Mouse (Mus musculus): ENCODE results near the gene Itpr2. TPM values are rescaled to one million over a fixed set of nuclear protein-coding genes. Genes with fewer than 3 reads are reported as not detected.

Itpr2 gene
- polyA plus RNA-seq, 1 experiment from 2014 or later = 19.4 TPM

DNA sequence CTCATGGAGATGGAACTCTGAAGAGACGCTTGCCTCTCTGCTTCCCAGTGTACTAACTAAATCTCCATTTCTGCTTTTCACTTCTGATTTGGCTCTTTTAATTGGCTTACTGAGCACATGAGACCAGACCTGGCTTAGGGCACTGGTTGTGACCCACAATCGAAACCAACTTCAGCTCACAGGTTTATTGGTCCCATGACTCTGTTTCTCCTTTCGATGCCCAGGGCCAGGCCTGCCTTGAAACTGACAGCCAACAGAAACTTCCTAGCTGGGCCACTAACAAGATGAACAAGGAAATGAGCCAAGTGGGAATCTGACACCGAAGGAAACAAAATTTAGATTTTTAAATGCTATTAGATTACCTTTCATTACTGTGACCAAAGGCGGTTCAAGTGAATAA lies 105.8 kb downstream of the Itpr2 start:
- DNase-seq (ENCODE audit: low spot score) = no peak
- H3K9me3 ChIP-seq = no peaks in the 10 kb centered on the region
- WGBS = 87% methylated on average over 5 of the region's 5 CpGs
- H3K27me3 ChIP-seq (ENCODE audit: insufficient read depth, poor library complexity, severe bottlenecking) = no peaks in the 10 kb centered on the region
- no peak overlapping the region for H3K4me3 ChIP-seq
- no peak overlapping the region for H3K27ac ChIP-seq
- H3K4me1 ChIP-seq = 0 out of 2 replicates have a peak, but pooled peaks cover 2% of the 10 kb centered on the region
- peaks cover 25% of the 10 kb centered on the region; the same call in 1 of the 2 replicates for H3K36me3 ChIP-seq

DNA sequence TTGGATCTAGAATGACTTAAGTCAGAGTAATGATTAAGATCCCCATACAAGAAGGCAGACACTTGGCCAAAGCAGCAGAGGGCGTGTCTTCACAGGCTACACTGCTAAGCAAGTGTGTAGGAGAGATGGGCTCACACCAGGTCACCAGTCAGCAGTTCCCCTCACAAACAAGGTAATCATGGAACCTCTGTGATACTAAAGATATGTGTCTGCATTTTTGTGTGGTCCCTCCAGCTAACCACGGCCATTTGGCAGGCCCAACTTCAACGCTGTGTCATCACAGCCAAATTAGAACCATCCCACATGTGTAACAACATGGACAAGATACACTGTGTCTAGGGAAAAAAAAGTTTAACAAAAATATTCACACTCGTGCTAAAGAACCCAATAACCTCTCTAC lies 106.4 kb downstream of the Itpr2 start:
- WGBS = 81% methylated on average over 4 of the region's 4 CpGs
- Histone ChIP-seq H3K4me3 (no peak overlapping the region), H3K9me3 (no peaks in the 10 kb centered on the region), H3K27ac (no peak overlapping the region), H3K27me3 (ENCODE audit: insufficient read depth, poor library complexity, severe bottlenecking) (no peaks in the 10 kb centered on the region), H3K4me1 (0 out of 2 replicates have a peak, but pooled peaks cover 2% of the 10 kb centered on the region), H3K36me3 (peaks cover 32% of the 10 kb centered on the region; the same call in 1 of the 2 replicates)
- no peak for DNase-seq (ENCODE audit: low spot score)

DNA sequence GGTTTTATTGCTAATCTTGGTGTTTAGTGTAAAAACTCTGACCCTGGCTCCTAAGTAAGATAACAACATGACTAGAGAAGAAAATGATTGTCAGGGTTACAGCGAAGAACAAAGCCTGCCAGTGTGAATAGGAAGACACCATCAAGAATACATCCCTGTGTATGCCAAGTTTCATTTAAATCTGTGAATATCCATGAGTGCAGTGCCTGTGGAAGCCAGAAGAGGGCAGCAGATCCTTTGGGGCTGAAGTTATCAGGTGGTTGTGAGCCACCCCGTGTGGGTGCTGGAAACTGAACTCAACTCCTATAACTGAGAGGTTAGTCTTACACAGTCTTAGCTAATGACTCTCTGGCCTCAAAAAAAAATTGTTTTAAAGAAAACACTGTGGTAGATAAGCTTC lies 109.8 kb downstream of the Itpr2 start:
- no peak overlapping the region for H3K4me3 ChIP-seq
- 76% methylated on average over 2 of the region's 2 CpGs for WGBS
- H3K9me3 ChIP-seq = no peaks in the 10 kb centered on the region
- H3K4me1 ChIP-seq = no peaks in the 10 kb centered on the region
- peaks cover 37% of the 10 kb centered on the region; the same call in 1 of the 2 replicates for H3K36me3 ChIP-seq
- H3K27ac ChIP-seq = no peak overlapping the region
- DNase-seq (ENCODE audit: low spot score) = no peak
- no peaks in the 10 kb centered on the region for H3K27me3 ChIP-seq (ENCODE audit: insufficient read depth, poor library complexity, severe bottlenecking)

DNA sequence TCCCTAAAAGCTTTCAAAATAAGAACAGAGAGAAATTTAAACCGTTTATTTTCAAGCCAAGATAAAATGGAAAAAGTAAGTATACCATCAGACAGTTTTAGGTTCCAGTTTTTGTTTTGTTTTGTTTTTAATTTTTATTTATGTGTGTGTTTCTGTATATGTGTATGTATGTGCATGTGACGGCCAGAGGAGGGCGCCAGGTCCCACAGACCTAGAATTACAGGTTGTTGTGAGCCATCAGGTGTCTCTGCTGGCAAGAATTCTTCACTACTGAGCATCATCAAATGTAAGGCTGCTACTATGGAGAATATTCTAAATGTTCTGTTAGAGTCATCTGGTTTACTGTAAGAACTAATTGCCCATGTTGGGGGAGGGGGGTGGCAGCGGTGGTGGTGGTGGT lies 111.9 kb downstream of the Itpr2 start:
- H3K27me3 ChIP-seq (ENCODE audit: insufficient read depth, poor library complexity, severe bottlenecking) = no peaks in the 10 kb centered on the region
- H3K9me3 ChIP-seq = no peaks in the 10 kb centered on the region
- no peak overlapping the region for H3K4me3 ChIP-seq
- 82% methylated on average over 4 of the region's 4 CpGs for WGBS
- H3K4me1 ChIP-seq = peaks cover 5% of the 10 kb centered on the region
- peaks cover 43% of the 10 kb centered on the region; the same call in 1 of the 2 replicates for H3K36me3 ChIP-seq
- H3K27ac ChIP-seq = no peak overlapping the region
- DNase-seq (ENCODE audit: low spot score) = no peak

DNA sequence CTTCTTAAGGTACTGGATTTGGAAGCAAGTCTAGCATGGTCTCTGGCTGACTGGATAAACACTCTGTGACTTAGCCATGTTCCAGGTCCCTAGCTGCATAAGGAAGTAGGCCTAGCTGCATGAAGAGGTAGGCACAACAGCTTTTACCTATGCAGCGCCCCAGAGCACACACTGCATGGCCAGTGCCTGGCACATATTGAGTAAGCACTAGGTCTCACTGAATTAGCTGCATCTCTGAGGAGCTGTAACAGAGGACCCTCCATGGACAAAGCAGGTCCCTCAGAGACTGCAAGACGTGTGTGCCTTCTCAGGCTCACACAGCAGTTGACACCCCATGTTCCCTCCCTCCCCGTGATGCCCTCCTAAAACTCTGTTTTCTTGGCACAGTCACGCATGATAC lies 114.0 kb downstream of the Itpr2 start:
- DNase-seq (ENCODE audit: low spot score) = no peak
- Histone ChIP-seq H3K4me1 (peaks cover 5% of the 10 kb centered on the region), H3K27ac (no peak overlapping the region), H3K9me3 (no peaks in the 10 kb centered on the region), H3K4me3 (no peak overlapping the region), H3K36me3 (peaks cover 29% of the 10 kb centered on the region; the same call in 1 of the 2 replicates), H3K27me3 (ENCODE audit: insufficient read depth, poor library complexity, severe bottlenecking) (no peaks in the 10 kb centered on the region)
- WGBS = 85% methylated on average over 4 of the region's 4 CpGs

DNA sequence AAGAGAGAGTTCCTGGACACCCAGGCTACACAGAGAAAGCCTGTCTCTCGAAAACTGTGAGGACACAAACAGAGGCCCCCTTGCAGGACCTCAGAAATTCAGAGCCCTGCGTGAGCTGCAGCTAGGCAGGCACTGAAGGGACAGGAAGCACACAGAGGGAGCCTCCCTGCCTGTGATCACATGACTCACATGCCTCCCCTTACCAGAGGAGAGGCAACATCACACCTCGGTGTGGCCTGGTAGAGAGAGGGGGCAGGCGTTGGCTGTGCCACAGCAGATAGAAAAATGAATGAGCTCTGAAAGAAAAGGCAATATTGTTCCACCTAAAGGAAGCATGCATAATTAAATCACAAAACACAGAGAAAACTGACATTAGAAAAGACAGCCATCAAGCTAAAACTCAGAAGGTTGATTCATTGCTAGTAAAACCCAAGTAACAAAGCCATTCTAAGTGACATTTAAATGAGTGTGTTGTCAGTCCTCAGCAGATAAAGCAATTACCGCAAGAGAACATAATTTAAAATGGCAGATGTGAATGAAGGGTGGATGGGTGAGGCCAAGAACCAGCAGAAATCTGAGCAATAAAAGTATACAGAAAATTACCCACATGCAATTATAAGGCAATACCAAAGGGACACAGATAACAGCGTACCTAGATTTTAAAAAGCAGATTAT lies 114.8 kb downstream of the Itpr2 start:
- peaks cover 28% of the 10 kb centered on the region; the same call in 1 of the 2 replicates for H3K36me3 ChIP-seq
- H3K4me3 ChIP-seq = no peak overlapping the region
- H3K27me3 ChIP-seq (ENCODE audit: insufficient read depth, poor library complexity, severe bottlenecking) = no peaks in the 10 kb centered on the region
- no peak for DNase-seq (ENCODE audit: low spot score)
- peak overlapping the region; percentile 69; the same call in 1 of the 2 replicates for H3K27ac ChIP-seq
- 45% methylated on average over 6 of the region's 6 CpGs for WGBS
- H3K9me3 ChIP-seq = no peaks in the 10 kb centered on the region
- peaks cover 5% of the 10 kb centered on the region for H3K4me1 ChIP-seq

DNA sequence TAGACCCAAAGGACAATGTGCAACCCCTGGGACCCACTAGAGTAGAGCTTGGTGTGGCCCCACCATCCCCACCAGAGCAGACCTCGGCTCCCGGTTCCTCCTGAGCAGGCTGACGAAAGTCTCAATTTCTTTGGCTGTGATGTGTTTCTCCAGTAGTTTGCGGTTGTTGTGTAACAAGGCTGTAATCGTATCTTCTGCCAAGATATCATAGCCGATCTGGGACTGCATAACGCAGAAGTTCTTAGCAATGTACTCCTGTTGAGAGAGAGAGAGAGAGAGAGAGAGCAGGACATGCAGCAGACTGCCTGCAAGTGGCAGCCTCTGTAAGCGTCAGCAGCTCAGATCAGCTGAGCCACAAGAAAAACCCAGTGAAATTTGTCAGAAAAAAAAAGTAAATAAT lies 122.8 kb downstream of the Itpr2 start:
- Histone ChIP-seq H3K4me3 (no peak overlapping the region), H3K36me3 (peaks cover 34% of the 10 kb centered on the region), H3K4me1 (no peaks in the 10 kb centered on the region), H3K9me3 (no peaks in the 10 kb centered on the region), H3K27ac (no peak overlapping the region), H3K27me3 (ENCODE audit: insufficient read depth, poor library complexity, severe bottlenecking) (no peaks in the 10 kb centered on the region)
- no peak for DNase-seq (ENCODE audit: low spot score)
- WGBS = 83% methylated on average over 8 of the region's 8 CpGs

DNA sequence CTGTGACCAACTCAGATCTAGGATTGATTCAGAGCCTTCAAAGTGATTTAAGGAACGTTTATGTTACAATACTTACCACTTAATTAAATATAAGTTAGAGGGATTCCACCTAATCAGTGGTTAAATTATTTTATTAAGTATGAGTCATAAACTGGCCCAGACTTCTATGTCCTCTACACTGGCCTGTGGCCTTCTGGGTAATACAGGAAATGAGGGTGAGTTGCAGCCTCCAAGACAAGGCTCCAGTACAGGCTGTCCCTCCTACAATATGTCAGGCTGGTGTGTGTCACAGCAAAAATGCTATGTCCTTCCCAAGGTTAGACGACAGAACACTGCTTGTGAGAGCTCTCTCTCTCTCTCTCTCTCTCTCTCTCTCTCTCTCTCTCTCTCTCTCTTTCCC lies 130.5 kb downstream of the Itpr2 start:
- no peak for DNase-seq (ENCODE audit: low spot score)

DNA sequence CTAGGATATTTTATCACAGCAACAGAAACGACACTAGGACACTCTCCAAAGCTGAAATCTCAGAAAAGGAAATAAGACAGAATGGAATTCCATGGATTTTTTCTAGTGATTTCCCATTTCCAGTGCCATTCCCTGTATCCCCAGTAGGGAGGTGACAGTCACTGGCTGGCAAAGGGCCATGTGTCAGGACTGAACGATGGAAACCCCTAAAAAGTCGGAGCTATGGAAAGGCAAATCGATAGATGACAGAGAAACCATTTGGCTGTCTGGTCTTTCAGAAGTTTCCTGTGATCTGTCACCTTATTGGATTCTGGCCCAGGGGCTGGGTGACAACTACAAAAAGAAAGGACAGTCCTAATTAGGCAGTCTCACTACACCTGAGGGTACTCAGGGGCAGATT lies 135.8 kb downstream of the Itpr2 start:
- 84% methylated on average over 4 of the region's 4 CpGs for WGBS
- no peak for DNase-seq (ENCODE audit: low spot score)
- H3K36me3 ChIP-seq = peaks cover 14% of the 10 kb centered on the region; the same call in 1 of the 2 replicates
- H3K27ac ChIP-seq = no peak overlapping the region
- no peak overlapping the region for H3K4me3 ChIP-seq
- H3K27me3 ChIP-seq (ENCODE audit: insufficient read depth, poor library complexity, severe bottlenecking) = no peaks in the 10 kb centered on the region
- H3K9me3 ChIP-seq = no peaks in the 10 kb centered on the region
- H3K4me1 ChIP-seq = no peaks in the 10 kb centered on the region

More for the DNA sequence above, 130.5 kb downstream of the Itpr2 start:
- Histone ChIP-seq H3K4me3 (no peak overlapping the region), H3K27ac (no peak overlapping the region), H3K4me1 (no peaks in the 10 kb centered on the region), H3K36me3 (peaks cover 39% of the 10 kb centered on the region), H3K9me3 (no peaks in the 10 kb centered on the region), H3K27me3 (ENCODE audit: insufficient read depth, poor library complexity, severe bottlenecking) (no peaks in the 10 kb centered on the region)
- 59% methylated on average over 2 of the region's 2 CpGs for WGBS

DNA sequence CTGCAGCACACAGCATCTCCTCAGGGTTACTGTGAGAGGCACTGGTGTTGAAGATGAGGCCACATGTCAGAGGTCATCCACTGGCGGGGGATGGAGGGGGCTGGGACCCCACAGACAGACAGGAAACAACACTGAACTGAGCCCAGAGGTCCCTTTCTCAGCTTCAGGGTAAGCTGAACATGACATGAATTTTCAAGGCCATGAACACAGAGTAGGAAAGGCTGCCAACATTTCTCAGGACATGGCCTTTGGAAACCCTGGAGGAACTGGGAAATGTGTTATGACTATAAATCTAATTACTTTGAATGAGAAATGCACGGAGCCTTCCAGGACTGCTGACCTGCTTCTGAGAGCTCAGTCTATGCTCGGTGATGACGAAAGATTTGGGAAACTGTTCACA lies 144.1 kb downstream of the Itpr2 start:
- no peak for DNase-seq (ENCODE audit: low spot score)
- H3K9me3 ChIP-seq = no peaks in the 10 kb centered on the region
- no peak overlapping the region for H3K27ac ChIP-seq
- no peak overlapping the region for H3K4me3 ChIP-seq
- WGBS = 77% methylated on average over 4 of the region's 4 CpGs
- no peaks in the 10 kb centered on the region for H3K27me3 ChIP-seq (ENCODE audit: insufficient read depth, poor library complexity, severe bottlenecking)
- peaks cover 8% of the 10 kb centered on the region; the same call in 1 of the 2 replicates for H3K36me3 ChIP-seq
- H3K4me1 ChIP-seq = peaks cover 8% of the 10 kb centered on the region; the same call in 1 of the 2 replicates

DNA sequence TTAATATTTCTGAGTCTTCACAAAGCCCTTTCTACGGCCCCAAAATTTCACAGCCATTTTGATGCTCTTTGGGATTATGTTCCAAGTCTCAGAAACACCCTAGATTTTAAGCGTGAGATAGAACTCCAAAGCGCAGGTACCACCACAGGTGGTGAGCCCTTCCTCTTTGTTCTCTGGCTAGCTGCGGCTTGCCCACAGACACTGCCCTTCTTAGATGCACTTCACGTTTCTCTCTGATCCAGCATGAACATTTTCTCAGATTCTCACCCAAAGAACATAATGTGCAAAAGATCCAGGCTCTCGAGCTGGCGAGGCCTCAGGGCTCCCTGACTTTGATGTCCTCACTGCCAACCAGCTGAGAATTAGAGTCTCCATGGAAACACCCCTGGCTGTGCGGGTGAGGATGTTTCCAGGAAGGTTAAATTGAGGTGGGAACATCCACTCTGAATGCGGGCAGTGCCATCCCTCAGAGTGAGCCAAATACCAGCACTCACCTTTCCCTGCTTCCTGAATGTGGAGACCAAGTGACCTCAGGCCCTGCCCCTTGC lies 149.7 kb downstream of the Itpr2 start:
- no peaks in the 10 kb centered on the region for H3K4me1 ChIP-seq
- no peaks in the 10 kb centered on the region for H3K9me3 ChIP-seq
- 70% methylated on average over 9 of the region's 9 CpGs for WGBS
- no peak overlapping the region for H3K27ac ChIP-seq
- no peak for DNase-seq (ENCODE audit: low spot score)
- H3K4me3 ChIP-seq = no peak overlapping the region
- H3K27me3 ChIP-seq (ENCODE audit: insufficient read depth, poor library complexity, severe bottlenecking) = no peaks in the 10 kb centered on the region
- peaks cover 12% of the 10 kb centered on the region for H3K36me3 ChIP-seq

DNA sequence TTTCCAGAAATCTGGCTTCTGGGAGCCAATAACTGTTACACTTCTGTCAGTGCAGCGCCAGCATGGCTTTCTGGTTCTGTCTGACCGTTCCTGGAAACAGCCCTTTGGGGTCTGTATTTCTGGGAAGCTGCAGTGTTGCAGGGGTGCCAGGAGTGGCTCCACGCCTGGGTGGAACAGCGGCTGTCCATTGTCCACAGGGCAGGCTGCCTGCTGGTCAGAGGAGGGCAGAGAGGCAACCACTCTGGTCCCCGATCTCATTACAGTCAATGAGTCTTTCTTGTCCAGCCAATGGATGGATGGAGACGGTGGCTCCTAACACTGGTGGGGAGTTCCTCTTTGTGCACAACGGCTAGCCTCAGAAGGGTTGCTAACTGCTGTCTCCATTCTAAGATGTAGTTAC lies 150.2 kb downstream of the Itpr2 start:
- H3K27me3 ChIP-seq (ENCODE audit: insufficient read depth, poor library complexity, severe bottlenecking) = no peaks in the 10 kb centered on the region
- WGBS = 78% methylated on average over 7 of the region's 7 CpGs
- H3K9me3 ChIP-seq = no peaks in the 10 kb centered on the region
- H3K4me3 ChIP-seq = no peak overlapping the region
- no peaks in the 10 kb centered on the region for H3K4me1 ChIP-seq
- H3K27ac ChIP-seq = no peak overlapping the region
- DNase-seq (ENCODE audit: low spot score) = no peak
- peaks cover 12% of the 10 kb centered on the region for H3K36me3 ChIP-seq

DNA sequence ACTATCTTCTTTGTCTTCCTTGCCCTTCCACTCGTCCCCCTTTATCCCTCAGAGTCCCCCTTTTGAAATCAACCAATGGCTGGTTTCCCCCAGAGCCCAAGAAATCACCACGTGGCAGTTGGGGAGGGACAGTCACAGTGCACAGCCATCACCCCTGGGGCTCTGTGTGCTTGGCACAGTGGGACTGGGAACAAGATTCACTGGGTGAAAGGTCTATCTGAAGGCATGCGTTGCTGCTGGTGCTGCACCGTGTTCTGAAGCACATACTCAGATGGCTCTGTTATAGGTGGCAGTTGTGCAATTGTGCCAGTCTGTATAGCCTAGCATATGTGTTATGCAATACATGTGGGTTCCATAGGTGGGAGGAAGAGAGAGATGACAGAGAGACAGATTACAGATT lies 154.5 kb downstream of the Itpr2 start:
- Histone ChIP-seq H3K4me3 (no peak overlapping the region), H3K9me3 (no peaks in the 10 kb centered on the region), H3K4me1 (peaks cover 12% of the 10 kb centered on the region; the same call in 1 of the 2 replicates), H3K27ac (no peak overlapping the region), H3K27me3 (ENCODE audit: insufficient read depth, poor library complexity, severe bottlenecking) (no peaks in the 10 kb centered on the region), H3K36me3 (peaks cover 5% of the 10 kb centered on the region; the same call in 1 of the 2 replicates)
- 54% methylated on average over 4 of the region's 4 CpGs for WGBS
- no peak for DNase-seq (ENCODE audit: low spot score)
